Mouse (Mus musculus) C2C12 (cell line): Measurements from ENCODE around the gene Epb41l1. TPM values are rescaled to one million over a fixed set of nuclear protein-coding genes. Genes with fewer than 3 reads are reported as not detected.

Experiments
- H3K27me3 ChIP-seq: one replicate; pipeline ENCODE4 v1.6.1; 2011; ENCODE audit not compliant: control insufficient read depth, insufficient read depth, insufficient read length
- H3K36me3 ChIP-seq: one replicate; pipeline ENCODE4 v1.6.1; 2011; ENCODE audit not compliant: control insufficient read depth, insufficient read depth
- H3K4me3 ChIP-seq: one replicate; pipeline ENCODE4 v1.5.1; 2011; ENCODE audit warnings: mild to moderate bottlenecking, control low read depth; ENCODE audit not compliant: poor library complexity, insufficient read depth, severe bottlenecking
- H3K79me2 ChIP-seq: one replicate; pipeline ENCODE4 v1.6.1; 2011; ENCODE audit not compliant: control insufficient read depth, insufficient read depth
- H3K79me3 ChIP-seq: one replicate; pipeline ENCODE4 v1.6.1; 2011; ENCODE audit warnings: low read depth, control low read depth
- H3ac ChIP-seq: one replicate; pipeline ENCODE3; 2011; ENCODE audit warnings: low read depth; ENCODE audit not compliant: control insufficient read depth, insufficient read length
- CEBPB ChIP-seq: IDR thresholded peaks from one replicate; pipeline ENCODE4 v1.6.1; 2011; ENCODE audit warnings: low read depth, mild to moderate bottlenecking, control low read depth, moderate library complexity
- CTCF ChIP-seq: IDR thresholded peaks from one replicate; pipeline ENCODE4 v1.5.1; 2011; ENCODE audit not compliant: control insufficient read depth, insufficient read depth, insufficient read length
- FOSL1 ChIP-seq: IDR thresholded peaks from one replicate; pipeline ENCODE4 v1.8.0; 2011; ENCODE audit warnings: mild to moderate bottlenecking, low read length; ENCODE audit not compliant: poor library complexity, insufficient read depth, severe bottlenecking
- MAX ChIP-seq: IDR thresholded peaks from one replicate; pipeline ENCODE4 v1.6.1; 2011; ENCODE audit warnings: mild to moderate bottlenecking, control low read depth
- MYOD1 ChIP-seq: IDR thresholded peaks from one replicate; pipeline ENCODE4 v1.6.1; 2011; ENCODE audit warnings: low read depth; ENCODE audit not compliant: control insufficient read depth, insufficient read length
- MYOG ChIP-seq: IDR thresholded peaks from one replicate; pipeline ENCODE4 v1.6.1; 2011; ENCODE audit not compliant: control insufficient read depth, insufficient read length; ENCODE audit errors: extremely low read depth
- USF1 ChIP-seq: IDR thresholded peaks from one replicate; pipeline ENCODE4 v1.6.1; 2011; ENCODE audit warnings: low read depth, mild to moderate bottlenecking, control low read depth, moderate library complexity
- polyA plus RNA-seq: library from polyadenylated mRNA; unstranded; fragments of >200 nt; fragmentation: generic; extraction: Trizol; gene quantifications from one replicate; pipeline ENCODE4 v1.2.1, GENCODE M21; 2012; ENCODE audit warnings: missing spikeins

Epb41l1 gene
- polyA plus RNA-seq, 1 experiment = 37.8 TPM

- no peaks in the 10 kb centered on the region for H3K27me3 ChIP-seq
- H3K4me3 ChIP-seq = no peak overlapping the region
- no peak overlapping the region for H3ac ChIP-seq
- H3K36me3 ChIP-seq = peaks cover 53% of the 10 kb centered on the region
- TF ChIP-seq USF1 (no peak), MYOD1 (no peak), CTCF (no peak), CEBPB (no peak), FOSL1 (no peak), MYOG (no peak), MAX (no peak)
- H3K79me2 ChIP-seq = peaks cover 34% of the 10 kb centered on the region
- peaks cover 23% of the 10 kb centered on the region for H3K79me3 ChIP-seq
Observed at GRCm38 (mm10) chr2:156494875-156495274, 74.2 kb downstream of the Epb41l1 start.

DNA sequence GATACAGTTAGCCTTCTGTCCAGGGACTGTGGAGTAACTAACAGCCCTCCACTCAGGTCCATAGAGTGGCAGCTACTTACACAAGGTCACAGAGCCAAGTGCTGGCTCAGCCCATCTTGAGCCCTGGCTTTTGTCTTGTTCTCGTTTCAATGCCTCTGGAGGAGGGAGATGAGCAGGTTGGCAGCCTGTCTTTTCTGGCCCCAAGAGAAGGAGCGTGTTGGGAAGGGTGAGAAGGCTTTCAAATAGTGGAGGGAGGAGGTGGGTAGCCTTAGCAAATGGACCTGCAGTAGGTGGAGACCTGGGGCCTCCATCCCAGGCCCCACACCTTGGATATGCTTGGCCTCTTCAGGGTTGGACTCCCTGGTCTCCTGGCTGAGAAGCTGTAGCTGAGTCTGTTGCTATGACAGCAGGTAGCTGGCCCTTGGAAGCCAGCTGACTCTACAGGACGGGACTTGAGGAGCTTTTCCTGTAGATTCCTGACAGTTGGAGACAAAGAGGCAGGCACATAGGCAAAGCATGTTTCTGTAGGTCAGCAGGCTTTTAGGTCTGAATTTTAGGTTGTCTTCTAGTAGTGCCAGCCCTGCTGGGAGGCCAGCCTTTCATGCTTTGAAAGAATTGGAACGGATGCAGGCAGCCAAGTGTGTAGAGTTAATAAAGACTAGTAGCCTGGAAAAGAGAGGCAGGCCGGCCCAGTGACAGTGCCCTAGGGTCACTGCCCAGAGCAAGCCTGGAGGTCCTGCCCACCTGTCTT is 76.3 kb downstream of the Epb41l1 start:
- Histone ChIP-seq H3ac (no peak overlapping the region), H3K79me2 (peaks cover 12% of the 10 kb centered on the region), H3K4me3 (no peak overlapping the region), H3K36me3 (peaks cover 70% of the 10 kb centered on the region), H3K79me3 (peaks cover 4% of the 10 kb centered on the region), H3K27me3 (no peaks in the 10 kb centered on the region)
- TF ChIP-seq MYOG (no peak), FOSL1 (no peak), MYOD1 (no peak), CTCF (no peak), CEBPB (no peak), MAX (no peak), USF1 (no peak)

- no peak overlapping the region for H3ac ChIP-seq
- no peaks in the 10 kb centered on the region for H3K27me3 ChIP-seq
- peaks cover 79% of the 10 kb centered on the region for H3K36me3 ChIP-seq
- TF ChIP-seq CEBPB (no peak), CTCF (peak; percentile 67), MAX (peak; percentile 50), FOSL1 (no peak), MYOG (no peak)
- H3K4me3 ChIP-seq = no peak overlapping the region
- H3K79me2 ChIP-seq = peaks cover 3% of the 10 kb centered on the region
- no peaks in the 10 kb centered on the region for H3K79me3 ChIP-seq
Observed at GRCm38 (mm10) chr2:156497915-156498314, 77.2 kb downstream of the Epb41l1 start.

GRCm38 (mm10) chr2:156501025-156501424 is 80.3 kb downstream of the Epb41l1 start:
- no peak overlapping the region for H3K4me3 ChIP-seq
- no peak for TF ChIP-seq MAX
- TF ChIP-seq MYOD1 = no peak
- TF ChIP-seq FOSL1 = no peak
- no peak for TF ChIP-seq CTCF
- TF ChIP-seq CEBPB = no peak
- no peak for TF ChIP-seq USF1
- no peak for TF ChIP-seq MYOG
- no peaks in the 10 kb centered on the region for H3K79me2 ChIP-seq
- H3K79me3 ChIP-seq = no peaks in the 10 kb centered on the region
- peaks cover 86% of the 10 kb centered on the region for H3K36me3 ChIP-seq
- no peak overlapping the region for H3ac ChIP-seq
- H3K27me3 ChIP-seq = no peaks in the 10 kb centered on the region

GRCm38 (mm10) chr2:156505533-156505932 is 84.8 kb downstream of the Epb41l1 start:
- no peak overlapping the region for H3K4me3 ChIP-seq
- no peak for TF ChIP-seq CTCF
- no peak for TF ChIP-seq USF1
- no peak for TF ChIP-seq MAX
- no peak for TF ChIP-seq FOSL1
- TF ChIP-seq MYOD1 = no peak
- no peak for TF ChIP-seq MYOG
- TF ChIP-seq CEBPB = no peak
- H3ac ChIP-seq = no peak overlapping the region
- no peaks in the 10 kb centered on the region for H3K27me3 ChIP-seq
- no peaks in the 10 kb centered on the region for H3K79me2 ChIP-seq
- no peaks in the 10 kb centered on the region for H3K79me3 ChIP-seq
- peaks cover 78% of the 10 kb centered on the region for H3K36me3 ChIP-seq

DNA sequence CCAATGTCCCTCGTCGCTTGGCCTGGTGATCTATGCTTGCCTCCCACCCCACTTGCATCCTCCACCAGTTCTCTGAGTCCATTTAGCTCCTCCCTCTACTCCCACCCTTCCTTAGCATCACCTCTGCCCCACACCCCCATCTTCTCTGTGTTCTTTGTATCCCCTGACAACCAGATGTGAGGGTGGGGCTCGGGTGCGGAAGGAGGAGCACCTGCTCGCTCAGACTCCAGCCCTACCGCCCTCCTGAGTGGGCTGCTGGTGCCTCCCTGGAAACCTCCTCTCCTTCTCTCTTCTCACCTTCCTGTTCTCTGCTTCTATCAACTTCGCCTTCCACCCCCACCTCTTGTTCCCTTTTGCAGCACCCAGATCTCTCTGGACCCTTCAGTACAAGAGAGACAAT is 91.3 kb downstream of the Epb41l1 start:
- Histone ChIP-seq H3K79me2 (no peaks in the 10 kb centered on the region), H3K27me3 (no peaks in the 10 kb centered on the region), H3K79me3 (no peaks in the 10 kb centered on the region), H3K36me3 (peaks cover 50% of the 10 kb centered on the region), H3ac (no peak overlapping the region), H3K4me3 (no peak overlapping the region)
- TF ChIP-seq CEBPB = no peak
- TF ChIP-seq FOSL1 = no peak
- TF ChIP-seq MAX = no peak
- TF ChIP-seq CTCF = no peak
- TF ChIP-seq MYOD1 = no peak
- TF ChIP-seq USF1 = no peak
- no peak for TF ChIP-seq MYOG
